Mouse (Mus musculus) heart, postnatal 0 days (tissue): ENCODE data around the gene Oxa1l.

Experiments used
- CTCF ChIP-seq: IDR thresholded peaks from 2 replicates; pipeline ENCODE4 v1.5.1; 2016; ENCODE audit warnings: antibody characterized with exemption, control low read depth, low read depth
- EP300 ChIP-seq: IDR thresholded peaks from 2 replicates; pipeline ENCODE4 v1.6.1; 2016; ENCODE audit warnings: antibody characterized with exemption, low read depth

GRCm38 (mm10) chr14:54333452-54334189, 27.0 kb upstream of the Oxa1l start:
- no peak for TF ChIP-seq CTCF
- TF ChIP-seq EP300 = peak; percentile 46; the same call in 1 of the 2 replicates
